Mouse (Mus musculus): ENCODE measurements around the gene Tmem123.

Gene Tmem123

DNA sequence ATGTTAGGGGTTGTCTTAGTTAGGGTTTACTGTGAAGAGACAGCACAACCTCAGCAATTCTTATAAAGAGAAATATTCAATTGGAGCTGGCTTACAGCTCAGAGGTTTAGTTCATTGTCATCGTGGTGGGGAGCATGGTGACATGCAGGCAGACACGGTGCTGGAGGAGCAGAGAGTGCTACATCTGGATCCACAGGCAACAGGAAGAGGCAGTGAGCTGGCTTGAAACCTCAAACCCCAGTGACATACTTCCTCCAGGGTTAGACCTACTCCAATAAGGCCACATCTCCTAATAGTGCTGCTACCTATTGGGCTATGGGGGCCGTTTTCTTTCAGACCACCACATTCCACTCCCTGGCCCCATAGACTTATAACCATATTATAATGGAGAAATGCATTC, 12.1 kb downstream of the Tmem123 start:
- no peak for ATAC-seq (ENCODE audit: low TSS enrichment)

DNA sequence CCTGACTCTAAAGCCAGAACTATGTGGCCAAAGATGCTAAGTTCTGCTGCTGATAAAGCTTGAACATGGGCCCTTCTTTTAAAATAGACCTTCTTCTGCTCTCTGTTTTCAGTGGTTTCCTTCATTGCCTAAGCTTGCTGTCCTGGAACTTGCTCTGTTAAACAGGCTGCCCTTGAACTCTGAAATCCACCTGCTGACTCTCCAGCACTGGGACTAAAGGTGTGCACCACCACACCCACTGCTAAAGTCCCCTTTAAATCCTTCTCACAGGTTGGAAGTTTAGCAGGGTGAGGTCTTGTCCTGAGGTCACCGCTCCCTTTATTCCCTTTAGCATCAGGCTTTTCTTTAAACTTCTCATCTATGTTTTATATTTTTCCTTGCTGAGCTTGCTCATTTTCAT, 13.1 kb downstream of the Tmem123 start:
- ATAC-seq (ENCODE audit: low TSS enrichment): no peak

DNA sequence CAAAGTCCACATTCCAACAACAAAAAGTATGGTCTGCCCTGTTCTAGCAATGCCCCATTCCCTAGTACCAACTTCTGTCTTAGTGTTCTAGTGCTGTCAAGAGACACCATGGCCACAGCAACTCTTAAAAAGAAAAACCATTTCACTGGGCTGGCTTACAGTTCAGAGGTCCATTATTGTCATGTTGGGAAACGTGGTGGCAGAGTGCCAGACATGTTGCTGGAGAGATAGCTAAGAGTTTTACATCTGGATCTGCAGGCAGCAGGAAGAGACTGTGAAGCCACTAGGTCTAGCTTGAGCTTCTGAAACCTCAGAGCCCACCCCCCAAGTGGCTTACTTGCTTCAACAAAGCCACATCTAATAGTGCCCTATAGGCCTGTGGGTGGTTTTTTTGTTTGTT, 13.8 kb downstream of the Tmem123 start:
- ATAC-seq (ENCODE audit: low TSS enrichment): no peak

DNA sequence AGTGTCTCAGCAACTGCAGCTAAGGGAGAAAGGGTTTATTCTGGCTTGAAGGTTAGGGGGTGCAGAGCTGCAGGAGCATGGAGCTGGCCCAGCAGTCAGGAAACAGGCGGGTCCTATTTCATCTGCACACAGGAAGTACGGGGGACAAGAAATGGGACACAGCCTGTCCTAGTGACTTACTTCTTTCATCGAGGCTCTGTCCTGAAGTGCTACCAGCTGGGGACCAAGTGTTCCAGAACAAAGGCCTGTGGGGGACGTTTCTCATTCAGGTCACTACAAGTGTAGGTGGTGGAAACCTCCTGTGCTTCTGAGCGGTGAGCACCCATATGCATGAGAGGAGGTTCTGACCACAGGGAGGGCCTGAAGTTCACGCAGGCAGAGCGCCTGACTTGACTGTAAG, 14.9 kb downstream of the Tmem123 start:
- ATAC-seq (ENCODE audit: low TSS enrichment): no peak

DNA sequence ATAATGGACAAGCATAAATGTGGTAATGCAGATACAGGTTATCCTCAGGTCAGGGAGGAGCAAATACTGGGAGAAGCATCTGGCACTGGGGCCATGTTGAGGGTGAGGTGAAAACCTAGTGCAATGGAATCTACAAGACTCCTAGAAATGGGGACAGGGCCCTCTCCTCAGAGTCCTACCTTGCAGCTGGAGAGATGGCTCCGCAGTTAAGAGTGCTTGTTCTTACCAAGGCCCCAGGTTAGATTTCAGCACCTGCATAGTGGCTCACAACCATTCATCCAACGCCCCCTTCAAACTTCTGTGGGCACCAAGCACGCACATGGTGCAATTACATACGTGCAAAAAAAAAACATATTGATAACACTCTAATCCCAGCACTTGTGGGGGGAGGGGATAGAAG, 15.9 kb downstream of the Tmem123 start:
- ATAC-seq (ENCODE audit: low TSS enrichment): no peak

DNA sequence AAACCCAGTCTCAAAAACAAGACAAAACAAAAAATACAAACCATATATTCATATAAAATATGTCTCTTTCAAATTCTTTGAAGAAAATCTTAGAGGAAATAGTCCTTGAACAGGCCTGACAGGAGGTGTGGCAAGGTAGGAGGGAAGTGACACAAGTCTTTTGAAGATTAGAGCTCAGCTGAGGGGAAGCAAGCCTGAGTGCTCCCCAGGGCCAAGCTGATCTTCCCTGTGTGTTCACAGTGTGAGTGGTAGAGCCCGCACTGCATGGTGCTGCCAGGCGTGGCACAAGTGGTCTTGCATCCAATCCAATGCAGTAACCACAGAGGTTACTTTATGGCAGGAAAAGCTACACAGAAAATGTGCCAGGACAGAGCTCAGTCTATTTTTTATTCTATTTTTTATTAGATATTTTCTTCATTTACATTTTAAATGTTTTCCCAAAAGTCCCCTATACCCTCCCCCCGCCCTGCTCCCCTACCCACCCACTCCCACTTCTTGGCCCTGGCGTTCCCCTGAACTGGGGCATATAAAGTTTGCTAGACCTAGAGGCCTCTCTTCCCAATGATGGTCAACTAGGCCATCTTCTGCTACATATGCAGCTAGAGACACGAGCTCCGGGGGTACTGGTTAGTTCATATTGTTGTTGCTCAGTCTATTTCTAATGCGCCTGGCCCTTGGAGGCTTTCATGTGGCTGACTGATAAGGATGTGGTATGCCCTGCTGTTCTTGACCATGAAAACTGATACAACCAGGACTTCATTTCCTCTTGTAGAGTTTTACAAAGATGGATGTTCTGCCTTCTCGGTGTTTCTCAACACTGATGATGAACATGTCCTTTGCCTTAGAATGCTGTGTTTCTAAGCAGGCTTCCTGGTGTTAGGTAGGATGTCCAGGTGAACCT, 16.7 kb downstream of the Tmem123 start:
- ATAC-seq (ENCODE audit: low TSS enrichment): no peak

DNA sequence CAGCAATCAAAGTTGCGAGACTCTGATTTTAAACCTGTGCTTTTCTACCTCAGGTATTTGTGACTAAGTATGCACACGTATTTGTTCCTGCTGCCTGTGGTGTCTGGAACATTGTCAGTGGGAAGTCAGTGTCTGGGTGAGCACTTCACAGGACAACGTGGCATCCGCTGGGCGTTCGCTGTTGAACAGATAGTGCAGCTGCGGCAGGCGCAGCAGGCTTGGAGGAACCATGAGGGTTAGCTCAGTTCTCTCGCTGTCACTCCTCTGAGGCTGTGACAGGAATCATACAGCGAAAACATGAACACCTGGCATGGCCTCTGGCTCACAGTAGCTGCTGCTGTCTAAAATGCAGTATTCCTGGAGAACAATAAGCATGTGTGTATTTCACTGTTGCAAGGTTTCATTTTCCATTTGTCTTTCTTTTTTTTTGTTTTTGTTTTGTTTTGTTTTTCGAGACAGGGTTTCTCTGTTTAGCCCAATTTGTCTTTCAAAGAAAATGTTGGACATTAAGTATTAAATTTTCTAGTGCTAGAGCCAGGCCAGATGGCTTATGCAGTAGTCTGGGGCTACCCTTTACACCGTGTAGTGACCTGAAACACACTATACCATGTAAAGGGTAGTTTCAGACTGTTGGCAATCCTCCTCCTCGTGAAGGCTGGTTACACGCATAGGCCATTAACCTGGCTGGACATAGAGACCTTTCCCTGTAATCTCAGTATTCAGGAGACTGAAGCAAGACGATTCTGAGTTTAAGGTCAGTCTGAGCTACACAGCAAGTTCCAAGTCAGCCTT, 20.2 kb downstream of the Tmem123 start:
- no peak for ATAC-seq (ENCODE audit: low TSS enrichment)

DNA sequence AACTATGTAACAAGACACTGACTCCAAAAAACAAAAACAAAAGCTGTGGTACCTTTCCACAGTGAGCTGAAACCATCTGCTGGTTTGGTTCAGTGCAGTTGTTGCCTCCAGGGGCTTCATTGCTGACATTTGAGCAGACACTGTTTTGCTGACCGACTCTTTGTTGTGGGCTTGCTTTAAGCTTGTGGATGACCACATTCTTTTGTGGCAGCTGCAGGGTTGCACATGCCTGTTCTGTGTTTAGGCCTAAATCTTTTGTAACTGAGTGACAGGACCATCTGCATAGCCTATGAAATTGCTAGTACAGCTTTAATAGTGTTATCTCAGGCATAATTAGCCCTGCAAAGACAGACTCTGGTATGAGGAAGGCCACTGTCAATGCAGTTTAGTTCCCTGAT, 20.8 kb downstream of the Tmem123 start:
- no peak for ATAC-seq (ENCODE audit: low TSS enrichment)

DNA sequence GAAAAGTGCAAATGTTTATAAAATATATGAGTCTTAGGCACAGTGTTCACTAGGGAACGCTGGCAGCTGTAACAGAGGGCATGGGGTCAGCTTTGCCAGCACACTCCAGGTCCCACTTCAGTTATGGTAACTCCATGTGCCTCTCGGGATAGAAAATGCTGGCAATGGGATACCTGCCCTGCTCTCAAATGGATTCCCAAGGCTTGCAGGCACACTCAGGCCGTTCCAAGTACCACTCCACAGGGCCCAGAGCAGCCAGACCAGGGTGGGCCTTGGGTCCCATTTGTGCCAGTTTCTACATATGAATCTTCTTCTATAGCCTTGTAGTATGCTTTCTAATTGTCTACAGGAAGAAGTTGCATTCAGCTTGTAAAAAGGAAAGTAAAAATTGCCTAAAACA, 21.6 kb downstream of the Tmem123 start:
- no peak for ATAC-seq (ENCODE audit: low TSS enrichment)

DNA sequence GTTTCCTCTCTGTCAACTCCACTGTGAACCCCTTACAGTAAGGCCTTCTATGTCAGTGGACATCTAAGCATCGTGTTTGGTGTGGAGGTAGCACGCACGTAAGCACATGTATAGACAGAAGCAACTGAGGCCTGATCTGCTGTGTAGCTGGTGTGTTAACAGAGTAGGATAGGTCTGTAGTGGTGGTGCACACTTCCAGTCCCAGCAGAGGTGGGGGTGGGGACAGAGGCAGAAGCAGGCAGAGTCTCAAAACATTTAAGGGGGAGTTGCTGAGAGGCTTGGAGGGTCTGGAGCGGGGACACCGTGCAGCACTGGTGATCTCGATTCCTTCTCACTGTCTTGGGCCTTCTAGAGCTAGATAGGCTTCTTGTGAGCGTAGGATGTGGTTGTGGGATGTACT, 22.2 kb downstream of the Tmem123 start:
- no peak for ATAC-seq (ENCODE audit: low TSS enrichment)

DNA sequence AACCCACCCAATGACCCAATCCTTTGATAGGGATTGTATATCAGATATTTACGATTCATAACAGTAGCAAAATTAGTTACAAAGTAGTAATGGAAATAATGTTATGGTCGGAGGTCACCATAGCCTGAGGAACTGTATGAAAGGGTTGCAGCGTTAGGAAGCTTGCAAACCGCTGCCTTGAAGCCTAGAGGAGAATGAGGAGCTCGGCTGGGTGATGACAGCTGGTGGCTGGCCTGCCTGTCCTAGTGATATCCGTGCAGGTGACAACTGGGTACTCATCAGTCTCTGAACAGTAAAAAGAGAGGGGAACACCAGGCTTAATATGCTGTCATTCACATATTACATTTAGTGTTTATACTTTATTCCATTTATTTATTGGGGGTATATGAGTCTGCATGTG, 24.6 kb downstream of the Tmem123 start:
- ATAC-seq (ENCODE audit: low TSS enrichment): no peak

DNA sequence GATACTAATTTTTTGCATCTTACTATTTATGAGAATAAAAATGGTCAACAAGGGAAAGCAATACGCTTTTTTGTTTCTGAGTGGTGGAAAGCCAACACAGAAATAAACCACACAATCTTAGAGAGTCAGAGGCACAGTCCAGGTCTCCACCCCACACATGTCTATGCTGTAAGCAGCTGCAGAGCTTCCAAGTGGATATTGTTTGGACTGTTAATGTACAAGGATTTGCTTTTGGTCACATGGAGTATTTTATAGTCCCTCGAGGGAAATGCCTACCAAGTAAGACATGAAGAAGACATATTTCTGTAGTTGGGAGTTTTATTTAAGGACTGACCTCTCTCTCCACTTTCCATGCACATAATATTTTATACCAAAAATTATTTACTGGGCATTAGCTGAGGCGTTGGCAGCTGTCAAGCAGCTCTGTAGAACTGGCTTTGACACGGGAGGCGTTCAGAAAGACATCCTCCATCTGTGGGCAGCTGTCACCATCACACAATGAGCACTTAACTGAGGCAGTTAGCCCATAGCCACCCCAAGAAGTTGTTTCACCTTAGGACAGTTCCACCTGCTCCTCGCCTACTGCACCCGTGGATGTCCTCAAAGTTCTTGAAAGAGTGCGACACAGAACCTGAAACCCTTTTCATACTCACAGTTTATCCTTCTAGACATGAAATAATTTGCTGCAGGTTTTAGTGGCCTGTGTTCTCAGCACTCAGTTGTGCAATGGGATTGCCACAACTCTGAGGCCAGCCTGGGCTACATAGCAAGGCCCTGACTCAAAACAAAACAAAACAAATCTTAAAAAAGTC, 26.1 kb downstream of the Tmem123 start:
- no peak for ATAC-seq (ENCODE audit: low TSS enrichment)

DNA sequence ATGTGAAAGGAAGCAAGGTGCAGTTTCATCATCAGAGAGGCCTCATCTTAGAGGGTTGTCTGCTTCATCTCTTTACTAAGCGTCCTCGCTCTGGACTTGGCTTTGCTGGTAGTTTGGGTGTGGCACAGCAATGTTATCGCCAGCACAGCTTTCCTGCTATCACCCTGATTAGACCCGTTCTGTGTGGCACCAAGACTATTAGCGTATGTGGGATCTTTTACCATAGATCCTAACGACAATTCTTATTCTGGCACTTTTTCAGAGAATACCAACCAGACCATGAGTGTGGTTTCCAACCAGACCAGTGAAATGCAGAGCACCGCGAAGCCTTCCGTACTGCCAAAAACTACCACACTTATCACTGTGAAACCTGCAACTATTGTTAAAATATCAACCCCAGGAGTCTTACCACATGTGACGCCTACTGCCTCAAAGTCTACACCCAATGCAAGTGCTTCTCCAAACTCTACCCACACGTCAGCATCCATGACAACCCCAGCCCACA, 26.8 kb downstream of the Tmem123 start:
- ATAC-seq (ENCODE audit: low TSS enrichment): no peak

DNA sequence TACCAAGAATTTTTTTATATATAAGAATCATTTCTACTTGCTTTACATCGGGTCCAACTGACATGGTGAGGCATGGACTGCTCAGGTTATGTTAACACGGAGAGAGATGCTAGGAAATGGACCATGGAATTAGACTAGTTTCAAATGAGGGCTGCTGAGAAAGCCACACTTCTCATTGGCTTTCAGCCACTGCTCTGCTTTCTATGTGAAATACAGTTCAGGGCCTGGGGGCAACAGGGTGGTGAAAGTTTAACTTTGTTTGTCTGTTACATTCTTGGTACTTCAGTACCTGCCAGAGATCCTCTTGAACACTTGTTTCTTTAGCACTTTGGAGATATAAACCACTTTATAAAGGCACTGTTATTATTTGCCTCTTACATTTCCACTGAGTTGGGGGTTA, 29.7 kb downstream of the Tmem123 start:
- ATAC-seq (ENCODE audit: low TSS enrichment): no peak

DNA sequence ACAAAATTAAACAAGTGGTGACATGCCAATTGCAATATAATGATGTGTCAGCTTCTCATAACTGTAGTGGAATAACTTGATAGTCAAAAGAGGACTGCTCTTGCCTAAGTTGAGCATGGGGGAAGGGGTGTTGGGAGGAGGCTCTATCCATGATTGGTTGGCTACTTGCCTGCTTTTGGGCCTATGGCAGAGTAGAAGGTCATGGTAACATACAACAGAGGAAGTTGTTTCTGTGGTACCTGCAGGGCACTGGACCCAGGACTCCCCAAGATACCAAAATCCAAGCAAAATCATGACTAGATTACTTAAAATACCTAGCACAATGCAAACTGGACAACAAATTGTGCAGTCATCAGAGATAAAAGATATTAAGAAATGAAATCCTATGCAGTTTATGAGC, 31.7 kb downstream of the Tmem123 start:
- no peak for ATAC-seq (ENCODE audit: low TSS enrichment)

DNA sequence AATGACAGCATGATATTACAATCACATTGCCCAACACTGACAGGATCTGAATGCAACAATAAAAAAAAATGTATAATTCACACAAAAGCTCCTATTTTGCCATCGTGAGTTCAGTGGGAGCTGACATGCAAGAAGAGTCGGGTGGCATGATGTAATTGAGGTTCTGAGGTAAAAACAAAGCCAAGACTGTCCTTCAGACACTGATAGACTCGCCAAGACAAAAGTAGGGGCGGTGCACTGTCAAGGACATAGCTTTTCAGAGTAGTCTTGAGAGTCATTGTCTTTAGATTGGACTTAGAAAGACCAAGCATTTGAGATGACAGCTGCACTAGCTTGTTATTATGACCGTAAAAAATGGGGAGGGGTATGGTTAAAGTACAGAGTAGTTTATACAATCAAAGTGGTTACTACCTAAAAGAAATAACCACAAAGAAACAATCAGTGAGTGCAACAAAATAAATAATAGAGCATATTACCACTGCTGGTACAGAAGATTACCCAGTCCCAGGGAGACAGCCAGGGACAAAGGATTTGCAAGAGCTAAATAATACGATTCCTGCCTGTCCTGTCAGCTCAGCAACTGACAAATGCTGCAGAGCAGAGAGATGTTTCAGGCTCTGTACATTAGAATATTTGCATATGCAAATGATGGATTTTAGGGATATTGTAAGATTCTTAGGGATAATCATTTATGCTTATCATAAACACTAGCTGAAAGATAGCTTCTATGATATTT, 32.5 kb downstream of the Tmem123 start:
- no peak for ATAC-seq (ENCODE audit: low TSS enrichment)

DNA sequence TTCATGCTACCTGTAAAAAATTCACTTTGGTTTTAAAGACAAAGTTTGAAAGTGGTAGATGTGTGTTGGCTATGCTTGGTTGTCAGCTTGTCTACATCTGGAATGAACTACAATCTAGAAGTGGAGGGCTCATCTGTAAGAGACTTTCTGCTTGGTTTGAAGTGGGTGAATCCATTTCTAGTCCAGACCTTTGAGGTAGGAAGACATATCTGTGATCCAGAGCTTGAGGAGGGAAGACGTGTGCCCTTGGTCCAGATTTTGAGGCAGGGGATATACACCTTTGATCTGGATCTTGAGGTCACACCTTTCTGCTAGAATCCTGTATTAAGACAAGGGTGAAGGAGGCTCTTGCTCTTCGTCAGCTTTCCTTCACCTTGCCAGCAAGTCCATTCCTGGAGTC, 33.7 kb downstream of the Tmem123 start:
- no peak for ATAC-seq (ENCODE audit: low TSS enrichment)

DNA sequence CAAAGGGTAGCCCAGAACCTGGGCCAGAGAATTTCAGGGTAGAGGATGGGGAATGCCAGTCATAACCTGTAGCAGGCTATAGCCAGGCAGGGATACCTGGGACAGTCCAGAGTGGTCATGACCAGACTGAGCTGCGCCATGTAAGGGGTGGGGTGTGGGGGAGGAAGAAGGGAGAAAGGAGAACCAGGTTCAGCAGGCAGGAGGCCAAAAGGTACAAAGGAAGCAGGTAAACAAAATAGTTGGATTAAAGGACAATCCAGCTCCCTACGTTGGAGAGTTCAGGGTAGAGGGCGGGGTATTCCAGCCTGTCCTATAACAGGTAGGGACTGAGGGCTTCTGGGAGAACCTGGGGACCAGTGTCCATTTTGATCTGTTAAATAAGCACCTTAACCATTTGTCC, 34.7 kb downstream of the Tmem123 start:
- ATAC-seq (ENCODE audit: low TSS enrichment): no peak

DNA sequence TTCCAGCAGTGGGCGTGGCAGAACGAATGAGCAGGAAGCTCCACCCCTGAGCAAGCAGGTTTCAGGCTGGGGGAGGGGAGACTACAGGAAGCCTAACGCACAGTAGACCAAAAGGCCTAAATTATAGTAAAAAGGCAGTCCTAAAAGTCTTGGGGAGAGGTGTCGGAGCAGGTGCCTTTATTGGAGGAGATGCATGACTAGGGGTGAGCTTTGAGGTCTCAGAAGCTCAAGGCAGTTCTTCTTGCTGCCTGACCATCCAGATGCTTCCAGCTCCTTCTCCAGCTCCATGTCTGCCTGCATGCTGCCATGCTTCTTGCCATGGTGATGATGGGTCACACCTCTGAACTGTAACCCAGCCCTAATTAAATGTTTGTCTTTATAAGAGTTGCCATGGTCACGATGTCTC, 41.3 kb downstream of the Tmem123 start:
- ATAC-seq (ENCODE audit: low TSS enrichment): no peak

DNA sequence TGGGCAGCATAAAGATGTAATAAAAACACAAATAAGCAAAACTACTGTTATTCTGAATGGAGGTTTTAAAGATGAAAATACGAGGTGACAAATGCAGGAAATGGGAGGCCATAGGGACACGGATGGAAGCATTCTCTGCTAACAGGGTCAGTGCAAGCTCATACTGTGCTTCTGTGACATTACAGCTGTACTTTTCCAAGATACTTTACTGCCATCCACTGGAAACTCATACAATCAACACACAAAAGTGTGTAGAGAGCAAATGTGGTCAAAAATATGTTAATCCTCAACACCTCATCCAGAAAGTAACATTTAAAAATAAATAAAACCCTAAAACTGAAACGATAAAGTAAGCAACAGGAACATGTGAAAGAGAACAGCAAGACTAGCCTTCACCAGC, 58.9 kb downstream of the Tmem123 start:
- no peak for ATAC-seq (ENCODE audit: low TSS enrichment)

DNA sequence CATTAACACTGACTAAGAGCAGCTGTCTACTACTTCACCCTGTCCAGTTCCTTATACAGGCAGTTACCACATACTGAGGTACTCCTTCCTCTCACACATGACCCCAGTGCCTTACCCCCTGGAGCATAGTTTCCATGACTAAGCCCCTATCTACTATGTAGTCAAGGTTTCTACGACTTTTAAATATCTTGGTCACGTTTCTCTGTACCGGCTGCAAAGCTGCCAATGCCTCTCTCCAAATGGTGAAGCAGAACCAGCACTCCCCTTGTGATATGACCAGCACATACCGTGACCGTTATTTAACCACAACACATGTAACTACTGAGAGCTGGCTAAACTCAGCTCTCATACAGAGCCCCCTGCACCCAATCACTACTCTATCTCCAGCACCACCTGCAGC, 61.1 kb downstream of the Tmem123 start:
- no peak for ATAC-seq (ENCODE audit: low TSS enrichment)

DNA sequence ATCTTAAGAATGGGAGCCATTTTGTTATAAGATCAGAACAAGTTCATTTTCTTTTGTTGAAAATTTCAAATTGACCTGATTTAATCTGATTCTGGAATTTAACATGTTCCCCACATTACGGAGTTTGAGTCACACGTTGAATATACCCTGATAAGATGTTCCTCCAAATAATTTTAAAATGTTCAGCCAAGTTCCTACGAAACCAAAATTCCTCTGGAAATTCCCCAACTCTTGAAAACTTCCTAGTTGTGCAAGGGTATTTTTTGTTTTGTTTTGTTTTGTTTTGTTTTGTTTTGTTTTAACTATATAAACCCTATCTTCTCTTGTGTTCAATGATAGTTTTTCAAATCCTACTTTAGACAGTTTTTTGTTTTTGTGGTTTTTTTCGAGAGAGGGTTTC, 64.9 kb downstream of the Tmem123 start:
- no peak for ATAC-seq (ENCODE audit: low TSS enrichment)

Data from frontal cortex, adult (tissue).